Mouse (Mus musculus): ENCODE results near the gene Lmntd1.

DNA sequence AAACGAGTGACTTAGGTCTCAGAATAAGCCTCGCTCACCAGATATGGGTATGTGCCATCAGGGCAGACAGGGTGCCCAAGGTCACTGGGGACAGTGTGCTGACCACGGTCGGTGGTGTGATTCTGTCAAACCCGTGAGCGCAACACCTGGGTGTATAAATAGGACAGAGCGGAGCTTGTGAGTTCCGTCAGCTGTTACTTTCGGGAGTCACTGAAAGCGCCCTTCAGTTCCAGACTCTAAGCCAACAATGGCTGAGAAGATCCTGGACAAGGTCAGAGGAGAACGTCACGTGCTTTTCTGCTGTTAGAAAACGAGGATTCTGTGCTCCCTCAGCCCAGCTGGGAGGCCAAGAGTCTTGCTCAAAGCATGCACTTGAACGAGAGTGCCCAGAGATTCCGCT, 157.1 kb downstream of the Lmntd1 start:
- no peak for TF ChIP-seq CTCF (IDR thresholded peaks at IDR 0.05; ENCODE audit: borderline replicate concordance, control insufficient read depth, extremely low read depth, insufficient read depth, low read length, poor library complexity)
- TF ChIP-seq POLR2A (IDR thresholded peaks at IDR 0.05; ENCODE audit: control insufficient read depth, extremely low read depth, insufficient read depth, low read length, poor library complexity) = no peak
